Mouse (Mus musculus): ENCODE results near the gene Cacng3.

Cacng3 gene

DNA sequence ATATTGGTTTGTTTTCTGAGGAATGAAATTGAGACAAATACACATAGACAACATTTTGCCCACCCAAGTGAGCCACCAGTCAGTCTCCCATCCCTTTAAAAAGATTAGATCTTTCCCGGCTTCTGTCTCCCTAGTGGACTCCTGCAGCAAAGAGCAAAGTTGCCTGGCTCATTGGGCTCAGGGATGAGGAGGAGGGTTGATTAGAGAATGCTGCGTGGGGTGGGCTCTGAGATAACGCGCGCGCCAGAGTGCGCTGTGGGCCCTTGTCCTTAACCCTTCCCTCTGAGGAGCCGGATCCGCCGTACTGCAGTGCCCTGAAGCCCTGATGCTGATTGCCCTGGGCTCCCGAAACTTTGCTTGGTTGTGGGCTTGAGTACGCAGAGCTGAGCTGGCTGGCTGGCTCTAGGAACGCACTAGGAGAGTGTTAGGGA is at the start of gene Cacng3:
Cacng3 (plus strand) TSS at position 51 of the 431 bp plus-strand sequence.
- in situ Hi-C loops (cut with MboI, MseI): loop anchor here (10.0 to 25.0 kb wide), 2 partner anchors 426 to 433 kb away; no protein-coding TSS in a partner anchor

DNA sequence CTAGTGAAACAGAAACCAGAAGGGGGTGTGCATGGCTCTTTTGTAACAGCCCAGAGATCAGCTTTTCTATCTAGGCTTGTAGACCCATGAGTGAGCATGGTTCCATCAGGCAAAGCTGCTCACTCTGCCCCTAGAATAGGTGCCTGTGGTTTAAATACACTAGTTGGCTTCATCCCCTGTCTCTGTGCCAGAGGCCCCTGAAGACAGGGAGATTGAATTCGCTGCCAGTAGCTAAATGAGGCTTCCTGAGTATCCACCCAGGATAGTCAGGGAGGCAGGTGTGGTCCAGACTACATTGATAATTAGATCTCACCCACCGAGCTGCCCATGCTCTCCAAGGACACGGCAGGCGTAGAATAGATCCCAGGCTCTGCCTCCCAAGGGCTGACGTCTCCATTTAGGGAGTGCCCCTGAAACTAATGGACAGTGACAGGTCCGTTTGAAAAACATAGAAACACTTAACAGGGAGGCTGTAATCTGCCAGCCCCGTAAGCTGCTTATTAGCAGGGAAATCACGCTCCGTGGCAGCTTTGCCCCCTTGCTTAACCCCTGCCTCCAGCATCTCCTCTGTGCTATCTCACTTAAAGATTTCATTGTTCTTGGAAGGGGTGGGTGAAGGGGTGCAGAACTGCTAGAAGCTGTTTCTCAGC is 48.0 kb upstream of the Cacng3 start:
- in situ Hi-C loops (cut with MboI, MseI): no loop called here

DNA sequence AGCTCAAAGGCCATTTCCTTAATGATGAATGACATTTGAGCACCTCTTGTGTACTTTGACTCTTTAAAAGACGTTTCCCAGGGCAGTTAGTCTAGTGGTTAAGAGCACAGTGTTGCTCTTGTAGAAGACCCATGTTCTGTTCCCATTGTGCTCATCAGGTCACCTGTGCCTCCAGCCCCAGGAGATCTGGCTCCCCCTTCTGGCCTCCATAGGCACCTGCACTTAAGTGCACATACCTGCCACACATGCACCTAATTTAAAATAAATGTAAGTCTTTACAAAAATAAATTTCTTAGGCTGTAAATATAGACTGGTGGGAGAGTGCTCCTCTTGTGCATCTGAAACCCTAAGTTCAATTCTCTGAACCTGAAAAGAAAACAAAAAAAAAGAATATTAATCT is 46.5 kb upstream of the Cacng3 start:
- in situ Hi-C loops (cut with MboI, MseI): no loop called here

DNA sequence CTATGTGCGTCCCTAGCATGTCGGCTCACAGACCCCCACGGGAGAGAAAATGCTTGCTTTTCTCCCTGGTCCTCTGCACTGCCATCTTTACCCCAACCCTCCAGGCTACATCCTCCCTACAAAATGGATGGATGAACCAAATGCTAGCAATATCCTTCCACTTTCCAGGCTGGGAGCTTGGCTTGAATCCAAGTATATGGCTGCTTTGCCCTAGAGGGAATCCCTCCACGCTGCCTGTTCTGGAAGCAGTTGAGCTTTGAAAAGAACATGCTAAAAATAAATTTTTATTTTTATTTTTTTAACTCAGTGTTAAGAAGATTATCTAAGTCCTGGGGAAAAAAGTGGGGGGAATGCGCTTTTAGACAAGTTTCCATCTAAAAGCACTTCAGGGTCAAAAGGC is 42.2 kb upstream of the Cacng3 start:
- in situ Hi-C loops (cut with MboI, MseI): no loop called here

DNA sequence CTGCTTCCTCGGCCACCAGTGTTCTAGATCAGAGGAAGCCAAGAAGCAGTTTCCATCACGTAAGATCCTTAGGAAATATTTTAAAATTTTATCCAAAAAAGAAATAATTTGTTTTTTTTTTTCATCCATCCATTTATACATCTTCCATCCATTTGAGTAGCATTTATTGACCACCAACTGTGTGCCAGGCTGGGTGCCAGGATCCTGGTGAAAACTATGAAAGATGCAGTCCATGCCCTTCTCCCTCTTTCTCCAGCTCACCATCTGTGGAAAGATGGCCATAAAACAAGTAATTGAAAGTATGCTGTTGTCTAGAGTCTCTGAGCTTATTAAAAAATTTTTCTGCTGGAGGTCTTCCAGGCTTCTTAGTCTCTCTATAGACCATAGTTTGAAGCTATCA is 39.9 kb upstream of the Cacng3 start:
- in situ Hi-C loops (cut with MboI, MseI): no loop called here

DNA sequence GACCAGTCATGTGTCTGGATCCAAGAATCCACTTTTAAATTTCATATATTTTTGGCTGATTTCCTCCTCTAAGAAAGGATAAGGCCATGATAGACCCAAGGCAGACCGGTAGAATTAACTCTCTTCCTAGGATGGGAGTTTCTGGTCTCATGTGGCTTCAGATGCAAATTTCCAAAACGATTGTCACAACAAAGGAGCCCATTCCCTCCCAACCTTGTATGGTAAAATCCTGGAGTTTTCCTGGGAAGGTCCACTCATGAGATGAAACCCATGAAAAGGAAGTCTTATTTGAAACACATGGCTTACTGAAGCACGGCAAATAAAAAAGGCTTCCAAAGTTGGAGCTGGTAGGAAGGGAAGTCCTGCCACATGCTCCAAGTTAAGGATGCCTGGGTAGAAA is 39.1 kb upstream of the Cacng3 start:
- in situ Hi-C loops (cut with MboI, MseI): no loop called here

DNA sequence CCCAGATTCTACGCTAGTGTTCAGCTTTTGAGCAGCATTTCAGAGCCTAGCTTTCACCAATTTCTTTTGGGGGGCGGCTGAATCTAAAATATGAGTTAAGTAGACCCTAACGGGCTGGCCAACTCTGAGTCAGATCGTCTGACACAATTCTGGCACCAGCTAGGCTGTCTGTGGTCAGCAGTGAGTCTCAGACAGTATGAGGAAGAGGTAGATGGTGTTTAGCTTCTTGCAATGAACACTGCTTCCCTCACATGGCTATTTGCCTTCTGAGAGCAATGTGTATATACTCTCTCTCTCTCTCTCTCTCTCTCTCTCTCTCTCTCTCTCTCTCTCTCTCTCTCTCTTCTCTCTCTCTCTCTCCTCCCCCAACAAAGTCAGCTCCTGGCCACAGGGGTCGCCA is 37.3 kb upstream of the Cacng3 start:
- in situ Hi-C loops (cut with MboI, MseI): no loop called here

DNA sequence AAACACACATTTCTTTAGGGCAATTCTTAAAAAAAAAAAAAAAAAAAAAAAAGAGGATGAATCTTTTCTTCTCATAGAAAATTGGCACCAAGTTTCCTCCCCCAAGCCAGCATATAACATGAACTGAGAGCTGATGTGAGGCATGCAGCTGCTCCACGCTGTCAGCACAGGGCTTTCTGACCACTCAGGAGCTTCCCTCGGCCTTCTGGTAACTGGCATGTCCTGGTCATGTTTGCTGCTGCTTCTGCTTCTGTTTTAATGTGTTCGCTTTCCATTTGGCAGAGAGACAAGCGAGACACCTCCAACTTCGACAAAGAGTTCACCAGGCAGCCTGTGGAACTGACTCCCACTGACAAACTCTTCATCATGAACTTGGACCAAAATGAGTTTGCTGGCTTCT is 36.8 kb upstream of the Cacng3 start:
- in situ Hi-C loops (cut with MboI, MseI): no loop called here

DNA sequence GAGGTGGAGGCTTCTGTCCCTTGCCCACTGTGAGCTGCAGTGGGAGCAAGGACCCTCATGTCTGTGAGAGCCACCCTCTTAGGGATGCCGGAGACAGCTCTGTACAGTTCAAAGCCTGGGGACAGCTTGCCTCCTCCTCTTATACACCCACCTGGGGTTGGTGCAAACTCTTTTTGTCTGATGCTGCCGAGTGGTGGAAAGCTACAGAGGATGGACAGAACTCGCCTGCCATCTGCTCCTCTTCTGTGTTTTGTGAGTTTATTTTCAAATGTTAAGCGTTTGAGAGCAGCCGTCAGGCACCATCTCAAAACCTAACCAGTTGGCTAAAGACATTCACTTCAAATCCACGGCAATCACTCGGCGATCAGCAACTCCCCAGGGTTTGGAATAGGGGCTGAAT is 26.6 kb upstream of the Cacng3 start:
- in situ Hi-C loops (cut with MboI, MseI): no loop called here

DNA sequence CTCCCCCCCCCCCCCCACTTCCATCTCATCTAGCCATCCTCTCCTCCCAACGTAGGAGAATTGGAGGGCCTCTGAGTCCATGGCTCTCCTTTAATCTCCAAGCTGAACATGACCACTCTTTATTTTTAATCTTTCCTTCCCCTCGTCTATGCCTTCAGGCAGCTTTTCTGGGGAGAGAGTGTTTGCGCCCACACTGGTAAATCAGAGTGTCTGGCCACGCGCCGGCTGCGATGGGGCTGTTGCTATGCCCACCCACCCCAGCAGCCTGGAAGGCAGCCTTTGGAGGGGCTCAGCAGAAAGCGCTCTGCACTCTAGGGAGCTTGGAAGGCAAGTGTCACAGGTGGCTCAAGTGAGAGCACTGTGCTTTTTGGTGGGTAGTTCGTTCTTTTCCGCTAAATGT is 21.0 kb upstream of the Cacng3 start:
- in situ Hi-C loops (cut with MboI, MseI): no loop called here

DNA sequence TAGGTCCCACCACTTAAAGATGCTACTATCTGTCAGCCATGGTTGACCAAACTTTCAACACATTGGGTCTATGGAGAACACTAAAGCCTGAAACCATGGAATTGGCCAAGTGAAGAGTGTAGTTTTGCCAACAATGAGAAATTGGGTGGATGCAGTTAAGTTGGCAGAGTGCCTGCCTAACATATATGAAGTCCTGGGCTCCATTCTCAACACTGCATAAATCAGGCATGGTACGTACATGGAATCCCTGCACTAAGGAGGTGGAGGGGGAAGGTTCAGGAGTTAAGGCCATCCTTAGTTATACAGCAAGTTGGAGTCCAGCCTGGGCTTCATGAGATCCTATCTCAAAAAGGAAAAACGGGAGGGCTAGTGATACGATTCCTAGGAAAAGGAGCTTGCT is 17.8 kb upstream of the Cacng3 start:
- in situ Hi-C loops (cut with MboI, MseI): loop anchor here in 1 of 2 experiments (25.0 kb wide), 1 partner anchor 415 kb away; no protein-coding TSS in a partner anchor

DNA sequence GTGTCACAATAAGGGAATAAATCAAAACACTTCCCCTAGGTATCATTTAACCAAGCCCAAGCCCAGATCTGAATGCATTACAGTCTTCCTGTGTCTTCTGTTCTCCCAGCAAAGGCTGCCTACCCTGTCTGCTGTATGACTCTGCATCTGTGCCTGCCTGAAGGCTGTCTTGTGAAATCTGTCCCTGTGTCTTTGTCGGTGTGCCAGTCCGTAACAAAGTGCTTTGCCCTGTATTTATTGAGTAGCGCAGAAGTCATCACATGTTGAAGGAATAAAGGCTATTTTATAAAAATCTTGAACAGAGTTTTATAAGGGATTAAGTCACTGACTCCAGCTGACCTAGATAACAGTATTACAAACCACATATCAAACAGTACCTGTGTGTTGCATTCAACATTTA is 13.6 kb upstream of the Cacng3 start:
- in situ Hi-C loops (cut with MboI, MseI): loop anchor here in 1 of 2 experiments (25.0 kb wide), 1 partner anchor 419 kb away; no protein-coding TSS in a partner anchor

DNA sequence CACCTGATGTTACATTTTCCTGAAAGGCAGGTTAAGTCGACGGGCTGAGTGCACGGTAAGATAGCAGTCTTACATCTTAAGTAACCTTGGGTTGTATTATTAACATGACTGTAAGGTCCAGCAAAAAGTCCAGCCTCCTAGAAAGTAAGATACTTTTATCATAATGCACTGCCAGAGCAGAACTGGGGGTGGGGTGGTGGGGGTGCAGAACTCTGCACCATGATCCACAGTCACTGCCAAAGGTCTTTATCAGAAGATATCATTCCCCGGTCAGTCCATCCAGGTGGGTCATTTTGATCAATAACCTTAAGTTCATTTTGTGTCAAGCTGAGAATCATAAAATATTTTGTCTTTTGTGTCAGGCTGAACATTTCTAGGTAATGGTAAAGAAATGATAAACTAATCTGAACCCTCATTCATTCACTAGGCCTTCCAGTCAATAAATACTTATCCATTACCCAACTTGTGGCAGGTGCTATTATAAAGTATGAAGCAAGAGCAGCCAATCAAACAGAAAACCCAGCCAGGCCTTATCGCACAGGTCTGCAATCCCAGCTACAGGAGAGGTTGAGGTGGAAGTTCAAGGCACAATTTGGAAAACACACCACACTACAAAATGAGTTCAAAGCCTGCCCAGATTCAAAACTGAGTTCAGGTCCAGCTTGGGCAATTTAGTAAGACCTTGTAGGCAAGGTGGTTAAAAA is 12.7 kb upstream of the Cacng3 start:
- in situ Hi-C loops (cut with MboI, MseI): loop anchor here in 1 of 2 experiments (25.0 kb wide), 1 partner anchor 420 kb away; no protein-coding TSS in a partner anchor

DNA sequence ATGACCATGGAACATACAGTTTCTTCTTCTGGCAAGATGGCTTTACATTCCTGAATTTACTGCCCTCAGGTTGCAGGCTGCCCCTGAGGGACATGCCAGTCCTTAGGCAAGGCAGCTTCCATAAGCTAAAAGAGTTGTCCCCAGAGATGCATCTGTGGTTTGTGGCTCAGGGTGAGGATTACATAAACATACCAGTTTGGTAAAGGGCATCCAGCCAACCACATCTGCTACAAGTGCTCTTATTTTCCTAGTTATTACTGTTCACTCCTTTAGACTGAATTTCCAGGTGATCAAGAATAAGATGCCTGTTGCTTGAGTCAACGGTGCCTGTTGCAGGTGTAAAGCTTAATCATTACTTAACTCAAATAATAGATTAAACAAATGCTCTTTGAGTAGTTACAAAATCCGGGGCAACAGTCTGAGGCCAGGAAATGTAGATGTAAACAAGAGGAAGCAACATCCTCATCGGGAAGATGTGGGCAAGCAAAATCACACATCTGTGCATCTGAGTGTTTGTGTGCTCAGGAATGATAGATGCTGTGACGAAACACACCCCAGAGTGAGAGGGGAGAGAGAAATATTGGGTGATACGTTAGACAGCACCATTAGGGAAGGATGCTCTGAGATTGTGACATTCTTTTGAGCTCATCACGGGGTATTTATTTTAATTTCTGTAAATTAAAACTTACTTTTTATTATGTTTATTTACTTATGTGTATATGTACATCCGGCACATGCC is 4.8 kb upstream of the Cacng3 start:
- in situ Hi-C loops (cut with MboI, MseI): loop anchor here (5.0 to 25.0 kb wide), 3 partner anchors 183 to 428 kb away; no protein-coding TSS in a partner anchor

DNA sequence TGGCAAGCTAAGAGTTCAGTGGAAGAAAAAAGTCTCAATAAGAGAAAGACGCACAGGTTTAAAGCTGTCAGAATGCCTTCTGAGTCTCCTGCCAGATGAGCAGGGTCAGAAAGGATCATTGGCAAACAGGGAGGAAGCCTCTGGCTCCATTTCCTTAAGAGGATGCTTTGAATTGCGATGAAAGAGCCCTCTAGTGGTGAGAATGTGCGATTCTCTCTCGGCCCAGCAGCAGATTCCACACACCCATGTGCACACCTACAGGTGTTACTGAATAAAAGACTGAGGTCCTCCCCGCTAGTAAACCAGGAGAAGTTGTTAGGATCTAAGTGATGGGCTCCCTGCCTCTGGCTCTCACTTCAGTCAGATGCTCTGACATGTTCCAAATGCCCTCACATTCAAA is 2.4 kb upstream of the Cacng3 start:
- in situ Hi-C loops (cut with MboI, MseI): loop anchor here (5.0 to 25.0 kb wide), 3 partner anchors 186 to 431 kb away; no protein-coding TSS in a partner anchor

DNA sequence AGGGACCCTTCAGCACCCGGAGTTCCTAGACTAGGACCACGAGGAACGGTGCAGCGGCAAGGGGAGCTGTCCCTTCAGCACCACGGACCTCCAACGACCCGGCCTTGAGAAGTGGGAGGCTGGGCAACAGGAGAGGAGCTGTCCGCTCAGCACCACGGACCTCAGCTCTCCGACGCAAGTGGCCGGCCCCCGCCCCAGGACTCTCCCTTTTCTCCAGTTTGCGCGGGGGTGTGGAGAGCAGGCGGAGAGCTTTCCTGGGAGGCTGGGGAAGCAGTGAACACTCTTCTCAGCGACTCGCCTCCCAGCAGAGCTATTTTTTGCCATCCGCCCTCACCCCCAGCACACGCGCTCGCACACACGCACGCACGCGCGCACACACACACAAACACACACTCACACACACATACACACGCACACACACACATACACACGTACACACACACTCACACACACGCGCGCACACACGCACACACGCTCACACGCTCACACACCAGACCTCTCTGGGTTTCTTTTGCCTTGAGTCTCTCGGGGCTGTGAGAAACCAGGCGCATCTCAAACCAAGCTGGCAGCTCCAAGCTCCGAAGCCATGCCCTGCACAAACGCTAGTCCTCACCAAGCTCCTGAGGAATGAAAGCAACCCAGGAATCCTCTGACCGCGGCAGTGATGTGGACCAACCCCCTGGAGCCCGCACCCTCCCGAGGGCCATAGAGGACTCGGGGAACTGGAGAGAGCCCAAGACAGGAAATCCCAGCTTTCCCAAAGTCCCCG is 765 bp downstream of the Cacng3 start:
- in situ Hi-C loops (cut with MboI, MseI): loop anchor here (10.0 to 25.0 kb wide), 2 partner anchors 426 to 434 kb away; no protein-coding TSS in a partner anchor

DNA sequence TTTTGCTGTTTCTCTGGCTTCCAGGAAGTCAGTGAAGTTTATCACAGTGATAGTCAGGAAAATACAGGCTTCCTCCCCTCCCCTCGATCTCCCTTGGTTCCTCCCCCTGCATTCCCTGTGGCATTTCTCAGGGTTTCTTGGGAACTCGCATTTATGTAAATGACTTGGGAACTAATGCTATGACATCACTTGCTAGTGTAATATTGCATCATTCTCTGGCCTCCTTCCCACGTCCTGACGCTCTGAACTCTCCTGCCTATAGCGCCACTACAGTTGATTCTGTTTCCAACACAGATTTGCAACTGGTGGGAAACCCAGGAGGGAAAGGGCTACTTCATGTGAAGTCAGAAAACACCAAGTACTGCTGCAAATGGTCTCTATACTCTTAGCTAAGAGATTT is 2.7 kb downstream of the Cacng3 start:
- in situ Hi-C loops (cut with MboI, MseI): loop anchor here (10.0 to 25.0 kb wide), 2 partner anchors 428 to 436 kb away; no protein-coding TSS in a partner anchor

DNA sequence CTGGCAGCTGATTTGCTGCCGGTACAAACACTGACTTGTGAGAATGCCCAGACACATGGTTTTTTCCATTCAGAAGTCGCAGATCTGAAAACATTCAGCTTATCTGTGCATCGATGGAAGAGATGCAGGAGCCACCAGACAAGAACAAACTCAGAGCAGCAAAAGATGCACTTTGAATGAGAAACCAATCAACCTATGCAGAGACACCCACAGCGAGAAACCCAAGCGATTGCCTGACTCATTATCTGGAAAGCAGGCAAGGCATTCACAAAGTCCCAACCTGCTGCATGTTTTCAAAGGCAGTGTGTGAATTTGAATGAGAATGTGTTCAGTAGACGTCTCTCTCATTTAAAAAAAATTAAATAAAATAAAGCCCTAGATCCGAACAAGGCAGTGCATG is 4.9 kb downstream of the Cacng3 start:
- in situ Hi-C loops (cut with MboI, MseI): loop anchor here in 1 of 2 experiments (10.0 kb wide), 1 partner anchor 430 kb away; no protein-coding TSS in a partner anchor

DNA sequence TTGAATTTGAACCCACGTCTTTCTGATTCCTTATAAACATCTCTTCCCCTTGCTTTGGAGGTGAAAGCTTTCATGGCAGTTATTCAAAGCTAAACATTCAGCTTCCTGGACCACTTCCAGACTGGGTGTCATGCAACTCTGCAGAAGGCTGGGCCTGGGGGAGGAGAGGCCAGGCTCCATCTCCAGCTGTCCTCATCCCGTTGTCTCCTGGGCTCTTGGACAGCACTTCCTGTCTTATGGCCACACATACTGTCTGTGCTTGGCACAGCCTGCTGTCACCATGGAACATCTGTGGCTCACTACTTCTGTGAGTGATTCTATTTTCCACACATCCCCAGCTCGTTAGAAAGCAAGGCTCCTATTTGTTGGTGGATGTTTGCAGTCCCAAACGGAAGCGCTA is 31.5 kb downstream of the Cacng3 start:
- in situ Hi-C loops (cut with MboI, MseI): loop anchor here in 1 of 2 experiments (25.0 kb wide), 1 partner anchor 761 kb away; the partner anchor contains the start of gene Aqp8

DNA sequence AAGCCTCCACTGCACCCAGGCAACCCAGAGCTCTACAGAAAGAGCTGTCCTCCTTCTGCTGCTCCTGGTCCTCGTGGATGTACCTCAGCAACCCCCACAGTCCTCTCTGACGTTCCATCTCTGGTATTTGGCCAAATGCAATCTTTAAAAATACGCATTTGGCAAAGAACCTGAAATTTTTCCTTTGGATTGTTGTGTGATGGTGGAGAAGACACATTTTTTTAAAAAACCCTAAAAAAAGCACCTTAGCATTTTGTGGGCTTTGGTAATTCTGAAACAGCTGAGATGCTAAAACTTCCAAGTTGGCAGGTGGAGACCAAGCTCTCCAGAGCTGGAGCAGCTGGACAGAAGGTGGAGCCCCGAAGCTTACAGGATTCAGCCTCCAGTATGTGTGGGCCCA is 32.2 kb downstream of the Cacng3 start:
- in situ Hi-C loops (cut with MboI, MseI): loop anchor here in 1 of 2 experiments (25.0 kb wide), 1 partner anchor 760 kb away; the partner anchor contains the start of gene Aqp8

DNA sequence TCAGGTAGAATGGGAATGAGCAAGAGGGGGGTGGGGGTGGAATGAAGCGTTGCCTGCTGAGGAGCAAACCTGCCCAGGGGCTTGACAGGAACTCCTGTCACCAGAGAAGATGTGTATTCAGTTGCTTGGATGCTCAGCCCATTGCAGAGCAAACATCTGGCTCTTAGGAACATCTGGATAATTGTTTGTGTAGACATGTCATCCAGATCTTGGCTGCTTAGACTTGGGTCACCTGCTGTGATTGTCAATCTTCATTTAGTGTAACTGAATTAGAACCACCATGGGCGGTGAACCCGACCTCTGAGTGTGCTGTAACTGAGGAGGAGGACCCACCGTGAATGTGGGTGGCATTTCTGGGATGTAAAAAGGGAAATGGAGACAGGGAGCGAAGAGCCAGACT is 36.4 kb downstream of the Cacng3 start:
- in situ Hi-C loops (cut with MboI, MseI): loop anchor here in 1 of 2 experiments (25.0 kb wide), 1 partner anchor 756 kb away; the partner anchor contains the start of gene Aqp8
